Mouse (Mus musculus): ENCODE data around the gene Elof1.
"Not testable (repeated sequence)": the region's sequence is repeated elsewhere in the genome, so short reads cannot be mapped to it uniquely, and the experiment has no call there.

Elof1 gene

DNA sequence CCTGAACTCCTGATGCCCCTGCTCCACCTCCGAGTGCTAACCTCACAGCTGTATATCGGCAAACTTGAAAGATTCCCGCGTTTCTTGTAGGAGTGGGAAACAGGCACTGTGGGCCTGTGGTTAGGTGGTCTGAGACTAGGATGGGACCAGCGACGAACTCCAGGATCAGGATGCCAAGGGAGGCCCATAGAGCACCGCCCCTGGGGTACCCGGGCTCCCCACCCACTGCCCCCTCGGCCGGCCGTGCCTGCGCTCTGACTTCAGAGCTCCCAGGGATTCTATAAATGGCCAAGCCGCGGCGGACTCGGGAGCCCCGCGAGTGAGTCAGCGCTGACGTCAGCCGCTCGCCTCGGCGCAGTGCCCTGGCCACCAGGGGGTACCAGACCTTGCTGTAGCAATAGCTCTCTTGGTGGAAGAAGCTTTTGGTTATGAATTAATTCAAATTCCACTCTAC is 21.1 kb downstream of the Elof1 start:
- DNase-seq (ENCODE audit: extremely low read depth, low read depth, low spot score), result no peak

DNA sequence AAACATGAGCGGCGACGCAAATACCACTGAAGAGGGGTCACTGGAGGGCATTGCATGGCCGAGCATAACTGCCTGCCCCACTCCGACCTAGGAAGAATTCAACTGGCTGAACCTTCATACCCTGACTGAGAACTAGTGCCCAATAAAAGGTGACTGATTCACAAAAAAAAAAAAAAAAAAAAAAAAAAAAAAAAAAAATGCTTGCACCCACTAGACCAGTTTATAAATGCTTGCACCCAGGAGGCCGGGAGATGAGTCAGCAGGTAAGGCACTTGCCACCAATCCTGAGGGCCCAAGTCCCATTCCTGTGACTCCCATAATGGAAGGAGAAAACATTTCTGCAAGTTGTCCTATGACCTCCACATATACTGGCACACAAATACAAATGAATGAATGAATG is 24.2 kb downstream of the Elof1 start:
- DNase-seq (ENCODE audit: extremely low read depth, low read depth, low spot score), result no peak

DNA sequence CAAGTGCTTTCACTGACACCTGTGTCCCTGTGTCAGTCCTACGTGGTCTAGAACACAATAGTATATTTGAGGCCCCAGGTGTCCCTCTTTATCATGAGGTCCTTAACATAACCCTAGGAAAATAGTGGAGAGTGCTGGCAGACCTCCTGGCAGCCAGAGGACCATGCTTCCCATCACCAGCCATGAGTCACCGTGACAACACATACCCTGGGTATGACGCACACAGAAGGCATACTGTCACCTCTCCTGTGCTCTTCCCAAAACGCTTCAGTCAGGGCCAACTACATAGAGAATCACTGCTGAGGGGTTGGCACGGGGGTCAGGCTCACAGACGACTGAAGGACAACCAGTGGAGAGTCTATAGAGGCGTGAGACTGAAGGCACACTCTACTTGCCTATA is 27.0 kb downstream of the Elof1 start:
- no peak for DNase-seq (ENCODE audit: extremely low read depth, low read depth, low spot score)

DNA sequence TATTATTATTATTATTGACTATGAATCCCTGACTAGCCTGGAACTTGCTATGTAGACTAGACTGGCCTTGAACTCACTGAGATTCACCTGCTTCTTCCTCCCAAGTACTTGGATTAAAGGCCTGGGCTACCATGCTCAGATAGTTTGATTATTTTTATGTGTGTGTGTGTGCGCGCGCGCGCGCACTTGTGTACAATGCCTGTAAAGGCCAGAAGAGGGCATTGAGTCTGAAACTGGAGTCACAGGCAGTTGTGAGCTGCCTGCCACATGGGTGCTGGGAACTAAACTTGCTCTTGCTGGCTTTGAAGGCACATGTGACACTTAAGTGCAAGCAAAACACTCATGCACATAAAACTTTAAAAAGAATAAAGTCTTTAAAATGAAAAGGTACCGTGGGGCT is 27.7 kb downstream of the Elof1 start:
- DNase-seq (ENCODE audit: extremely low read depth, low read depth, low spot score), result no peak

DNA sequence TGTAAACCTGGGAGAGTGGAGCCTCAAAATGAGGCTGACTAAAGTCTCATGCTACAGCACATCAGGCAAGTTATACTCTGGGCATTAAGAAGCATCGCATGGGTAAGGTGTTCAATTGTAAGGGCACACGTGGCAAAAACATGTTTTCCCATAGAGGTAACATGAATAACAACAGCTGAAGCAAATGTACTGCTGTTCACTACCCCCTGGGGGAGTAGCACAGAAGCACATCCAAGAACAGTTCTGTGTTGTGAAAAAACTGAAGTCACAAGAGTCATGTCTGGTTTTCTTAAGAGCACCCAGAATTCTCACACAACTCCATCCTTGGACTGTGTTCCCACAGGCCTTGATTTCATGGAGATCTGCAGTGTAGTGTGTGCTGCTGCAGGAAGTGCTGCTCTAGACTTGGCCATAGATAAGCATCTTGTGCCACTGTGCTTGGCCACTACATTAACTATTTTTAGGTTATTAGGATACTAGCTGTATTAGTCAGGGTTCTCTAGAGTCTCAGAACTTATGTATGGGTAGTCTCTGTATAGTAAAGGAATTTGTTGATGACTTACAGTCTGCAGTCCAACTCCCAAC is 29.8 kb downstream of the Elof1 start:
- DNase-seq (ENCODE audit: extremely low read depth, low read depth, low spot score), result no peak

DNA sequence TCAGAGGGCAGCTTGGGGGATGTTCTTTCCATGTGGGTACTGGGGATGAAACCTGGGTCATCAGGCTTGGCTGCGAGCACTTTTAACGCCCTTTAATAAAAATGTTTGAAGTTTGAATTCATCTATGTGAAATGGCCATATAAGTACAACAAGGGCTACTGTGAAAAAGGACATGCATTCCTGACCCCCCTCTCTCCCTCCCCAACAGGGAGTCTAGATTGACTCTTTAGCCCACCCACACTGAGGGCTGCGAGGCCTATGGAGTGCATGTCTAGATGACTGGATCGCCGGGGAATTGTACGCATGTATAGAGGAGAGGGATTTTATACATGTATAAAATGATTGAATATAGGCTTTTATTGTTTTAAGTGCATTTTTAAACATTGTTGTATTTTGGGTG is 31.0 kb downstream of the Elof1 start:
- no peak for DNase-seq (ENCODE audit: extremely low read depth, low read depth, low spot score)

DNA sequence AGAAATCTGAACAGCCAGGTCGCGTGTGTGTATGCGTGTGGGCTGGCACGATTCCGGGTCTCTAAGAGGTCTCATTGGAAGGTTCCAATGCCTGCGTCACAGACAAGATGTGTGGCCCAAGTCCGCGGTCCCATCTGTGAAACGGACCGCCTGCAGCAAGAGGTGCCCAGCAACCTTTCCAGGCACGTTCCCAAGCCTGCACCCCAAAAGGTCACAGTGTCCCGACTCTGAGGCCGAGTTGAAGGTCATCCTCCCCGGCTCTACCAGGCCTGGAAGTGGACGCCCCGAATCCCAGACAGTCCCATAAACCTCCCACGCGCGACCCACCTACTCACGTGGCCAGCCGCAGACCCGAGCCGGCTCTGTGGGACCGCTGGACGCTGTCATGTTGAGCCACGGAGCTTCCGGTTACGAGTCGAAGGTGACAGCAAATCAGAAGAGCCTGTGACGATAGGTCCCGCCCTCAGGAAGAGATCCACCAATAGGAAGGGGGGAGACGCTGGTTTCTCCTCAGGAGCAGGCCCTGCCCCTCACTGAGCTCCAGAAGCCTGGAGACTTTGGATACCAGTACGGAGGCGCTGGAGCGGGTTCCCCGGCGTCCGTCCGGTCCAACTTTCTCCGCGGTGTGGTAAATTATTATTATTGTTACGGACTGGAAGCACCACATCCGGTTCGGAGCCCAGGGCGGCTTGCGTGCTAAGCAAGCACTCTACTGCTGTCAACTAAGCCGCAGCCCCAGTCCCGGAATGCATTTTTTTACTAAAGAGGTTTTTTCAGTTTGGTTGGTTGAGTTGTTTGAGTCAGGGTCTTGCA is 31.7 kb downstream of the Elof1 start, which contains the start of gene Ecsit:
Gene Ecsit (minus strand): TSS at position 417 of the 813 bp plus-strand sequence.
- peak; percentile 76 for DNase-seq (ENCODE audit: extremely low read depth, low read depth, low spot score)

DNA sequence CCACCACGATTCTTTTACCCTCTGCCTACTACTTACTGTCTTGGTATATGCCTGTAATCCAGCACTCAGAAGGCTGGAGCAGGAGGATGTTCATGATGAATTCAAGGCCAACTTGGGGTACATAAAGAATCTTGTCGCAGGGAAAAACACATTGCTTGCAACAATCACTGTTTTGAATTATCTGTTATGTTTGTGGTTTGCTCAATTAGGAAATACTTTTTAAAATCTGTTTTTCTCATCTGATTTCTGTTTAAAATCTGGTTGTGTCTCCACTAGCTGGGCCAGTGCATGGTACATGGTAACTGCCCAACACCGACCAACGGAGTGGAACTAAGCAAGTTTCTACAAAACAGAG is 32.3 kb downstream of the Elof1 start:
- no peak for DNase-seq (ENCODE audit: extremely low read depth, low read depth, low spot score)

DNA sequence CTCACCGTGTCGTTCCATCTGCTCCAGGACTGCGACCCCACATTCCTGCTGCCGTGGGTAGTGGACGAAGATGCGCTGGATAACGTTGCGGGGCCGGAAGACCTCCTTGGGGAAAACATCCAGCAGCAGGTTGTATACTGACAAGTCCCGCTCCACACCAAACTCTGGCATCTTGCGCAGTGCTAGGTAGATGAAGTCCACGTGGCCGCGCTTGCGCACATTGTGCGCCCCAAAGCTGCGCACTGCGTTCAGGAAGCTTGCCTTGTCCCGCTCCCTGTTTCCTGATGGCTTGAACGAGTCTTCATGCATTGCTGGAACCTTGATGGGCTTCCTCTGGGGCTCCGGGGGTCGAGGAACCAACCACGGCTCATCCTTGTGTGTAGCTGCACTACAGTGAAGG is 40.7 kb downstream of the Elof1 start:
- no peak for DNase-seq (ENCODE audit: extremely low read depth, low read depth, low spot score)

DNA sequence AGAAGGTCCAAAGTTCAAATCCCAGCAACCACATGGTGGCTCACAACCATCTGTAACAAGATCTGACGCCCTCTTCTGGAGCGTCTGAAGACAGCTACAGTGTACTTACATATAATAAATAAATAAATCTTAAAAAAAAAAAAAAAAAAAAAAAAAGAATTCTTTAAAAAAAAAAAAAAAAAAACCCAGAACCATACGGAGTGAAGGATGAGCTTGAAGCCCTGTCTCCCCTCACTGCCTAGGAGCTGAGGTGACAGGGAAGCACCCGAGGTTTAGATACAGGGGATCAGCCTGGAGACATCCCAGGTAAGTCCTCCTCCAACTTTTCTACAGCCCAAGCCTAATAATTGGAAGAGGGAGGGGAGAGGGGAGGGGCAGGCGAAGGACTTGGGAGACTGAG is 41.2 kb downstream of the Elof1 start:
- DNase-seq (ENCODE audit: extremely low read depth, low read depth, low spot score), result not testable (repeated sequence)

DNA sequence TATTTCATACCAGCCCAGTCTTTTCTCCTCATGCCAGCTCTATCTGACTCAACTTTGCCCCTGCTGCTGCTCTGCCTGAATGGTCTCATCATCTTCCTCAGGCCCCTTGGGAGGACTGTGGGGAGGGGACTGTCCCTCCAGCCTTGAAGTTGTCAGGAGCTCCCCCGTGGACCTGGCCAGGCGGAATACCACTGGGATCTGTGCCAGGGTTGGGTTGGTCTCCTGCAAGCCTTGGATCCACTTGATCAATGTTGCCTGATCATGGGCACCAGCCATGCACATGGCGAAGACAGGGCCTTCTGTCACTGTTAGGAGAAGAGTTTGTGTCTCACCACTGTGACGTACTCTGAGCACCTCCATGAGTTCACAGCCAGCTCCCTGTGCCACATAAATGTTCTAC is 44.7 kb downstream of the Elof1 start:
- DNase-seq (ENCODE audit: extremely low read depth, low read depth, low spot score), result no peak

DNA sequence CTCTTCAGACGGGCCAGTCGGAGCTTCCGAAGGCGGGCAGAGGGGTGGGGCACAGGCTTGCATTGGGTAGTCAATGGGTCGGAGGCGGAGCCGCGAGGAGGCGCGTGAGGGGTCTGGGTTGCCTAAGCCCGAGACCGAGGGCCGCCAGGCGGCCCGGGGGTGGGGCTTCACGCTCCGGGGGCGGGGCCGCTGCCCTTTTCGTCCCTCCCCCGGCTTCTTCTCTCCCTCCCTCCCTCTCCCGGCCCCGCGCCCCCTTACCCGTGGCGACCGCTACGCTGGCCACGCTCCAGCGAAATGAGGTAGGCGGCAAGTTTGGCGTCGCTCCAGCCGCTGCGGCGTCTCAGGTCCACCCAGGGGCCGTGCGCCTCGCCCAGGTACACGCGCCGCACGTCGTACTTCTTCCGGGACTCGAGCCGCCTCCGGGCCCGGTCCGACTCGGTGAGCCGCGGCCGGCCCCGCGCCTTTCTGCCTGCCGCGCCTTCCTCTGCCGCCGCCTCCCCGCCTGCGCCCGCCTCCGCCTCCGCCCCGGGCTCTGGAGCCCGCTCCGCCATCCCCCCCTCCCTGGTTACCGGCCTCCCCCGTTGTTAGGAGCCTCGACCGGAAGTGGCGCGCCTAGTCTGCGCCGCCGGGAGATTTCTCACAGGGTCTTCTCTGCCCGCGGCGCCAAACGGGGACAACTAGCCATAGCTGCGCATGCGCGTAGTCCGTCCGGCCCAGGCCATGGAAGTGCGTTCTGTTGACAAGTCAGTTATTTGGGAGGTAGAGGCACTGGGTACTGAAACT is 46.0 kb downstream of the Elof1 start, which contains the start of the genes Gm49318 and Zfp653:
Gene Gm49318 (minus strand): TSS at position 469 of the 783 bp plus-strand sequence.
Gene Zfp653 (minus strand): TSS at position 586 of the 783 bp plus-strand sequence.
- peak; percentile 74 for DNase-seq (ENCODE audit: extremely low read depth, low read depth, low spot score)

DNA sequence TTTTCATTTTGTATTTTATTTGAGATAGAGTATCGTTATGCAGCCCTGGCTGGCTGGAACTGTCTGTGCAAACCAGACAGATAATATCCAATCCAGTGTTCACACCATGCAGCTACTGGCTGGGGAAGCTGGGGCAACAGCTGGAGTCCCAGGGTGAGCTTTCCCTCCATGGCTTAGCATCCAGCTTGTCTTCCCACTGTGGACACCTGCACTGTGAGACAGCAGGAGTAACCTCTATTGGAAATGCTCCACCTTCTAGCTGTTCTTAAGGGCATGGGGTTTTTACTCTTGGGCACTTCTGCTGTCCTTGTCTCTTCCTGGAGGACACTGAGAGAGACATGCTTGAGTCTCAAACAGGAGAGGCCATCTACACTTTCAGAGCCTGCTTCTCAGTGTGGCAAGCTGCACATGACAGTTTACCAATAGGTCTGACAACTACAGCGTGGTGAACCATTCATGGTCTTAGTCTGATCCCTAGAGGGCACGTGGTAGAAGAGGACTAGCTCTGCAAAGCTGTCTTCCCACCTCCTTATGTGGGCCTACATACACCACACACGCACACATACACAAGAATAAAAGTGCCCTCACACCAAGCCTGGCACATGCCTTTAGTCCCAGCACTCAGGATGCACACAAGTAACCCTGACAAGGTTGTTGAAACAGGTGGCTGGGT is 47.0 kb downstream of the Elof1 start:
- DNase-seq (ENCODE audit: extremely low read depth, low read depth, low spot score), result no peak

DNA sequence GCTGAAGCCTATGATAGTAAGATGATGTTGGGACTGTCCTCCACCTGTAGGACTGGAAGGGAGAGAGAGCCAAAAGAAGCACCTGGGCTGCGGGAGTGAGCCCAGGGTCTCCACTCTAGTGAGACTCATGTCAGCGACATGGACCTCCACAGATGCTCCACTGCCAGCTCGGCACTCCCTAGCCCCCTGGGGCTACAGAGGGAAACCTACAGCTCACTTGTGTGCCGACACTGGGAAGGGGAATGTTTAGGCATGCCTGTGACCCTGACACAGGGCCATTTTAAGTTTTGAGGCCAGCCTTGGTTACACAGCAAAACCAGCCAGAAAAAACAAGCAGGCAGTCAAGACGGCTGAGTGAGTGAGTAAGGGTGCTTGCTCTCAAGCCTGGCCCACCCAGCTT is 49.8 kb downstream of the Elof1 start:
- DNase-seq (ENCODE audit: extremely low read depth, low read depth, low spot score), result no peak

DNA sequence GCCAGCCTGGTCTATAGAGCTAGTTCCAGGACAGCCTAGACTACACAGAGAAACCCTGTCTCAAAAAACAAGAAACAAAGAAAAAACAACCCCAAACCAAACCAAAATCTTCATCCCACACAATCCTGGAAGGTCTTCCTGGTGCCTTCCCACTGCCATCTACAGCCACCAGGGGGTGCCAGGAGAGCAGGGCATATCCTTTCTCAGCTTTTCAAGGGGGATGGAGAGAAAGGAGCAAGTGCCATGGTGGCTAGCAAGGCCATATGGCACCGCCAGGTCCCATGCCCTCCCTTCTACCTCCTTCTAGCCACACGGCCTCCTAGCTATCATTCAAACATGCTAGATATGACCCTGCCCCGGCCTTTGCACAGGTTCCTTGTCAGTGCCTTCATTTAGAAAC is 50.5 kb downstream of the Elof1 start:
- no peak for DNase-seq (ENCODE audit: extremely low read depth, low read depth, low spot score)

DNA sequence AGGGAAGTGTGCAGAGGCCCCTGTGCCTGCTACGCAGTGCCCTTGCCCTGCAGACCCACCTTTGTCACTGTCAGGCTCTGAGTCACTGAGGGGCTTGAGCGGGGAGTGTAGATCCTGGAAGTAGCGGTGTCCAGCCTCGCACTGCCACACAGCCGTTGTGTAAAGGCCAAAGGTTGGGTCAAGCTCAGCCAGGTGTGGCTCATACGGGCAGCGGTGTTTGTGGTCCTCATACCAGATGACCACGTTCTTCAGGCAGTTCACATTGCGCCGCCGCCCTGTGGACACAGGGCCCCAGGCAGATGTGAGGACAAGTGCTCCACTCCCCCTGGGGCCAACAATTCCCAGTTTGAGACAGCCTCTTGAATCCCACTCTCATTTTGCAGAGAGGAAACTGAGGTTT is 51.3 kb downstream of the Elof1 start:
- no peak for DNase-seq (ENCODE audit: extremely low read depth, low read depth, low spot score)

DNA sequence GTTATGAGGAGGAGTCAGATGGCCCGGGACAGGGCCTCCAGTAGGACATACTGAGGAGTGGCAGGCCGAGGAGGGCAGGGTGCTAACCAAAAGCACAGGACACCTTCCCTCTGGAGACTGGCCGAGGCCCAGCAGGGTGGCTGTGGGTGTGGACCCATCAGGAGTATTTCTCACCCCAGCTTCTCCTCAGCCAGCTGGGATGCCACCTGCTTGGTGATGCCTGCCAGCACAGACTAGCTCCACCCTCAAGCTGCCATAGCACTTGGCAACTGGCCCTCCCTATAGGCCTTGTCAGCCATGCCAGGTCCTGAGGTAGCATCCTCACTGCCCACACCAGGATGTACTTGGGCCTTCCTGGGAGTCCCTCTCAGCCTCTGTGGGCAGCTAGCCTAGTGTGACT is 52.6 kb downstream of the Elof1 start:
- DNase-seq (ENCODE audit: extremely low read depth, low read depth, low spot score), result no peak
